Mouse (Mus musculus): ENCODE measurements at regions not wholly inside any gene's neighbourhood (a gene's known extent, or its start where the extent isn't known, plus 50 kb on each side); places are given as distances from the start of the nearest gene placed in this dataset.

- no peak for DNase-seq
These were observed 82.4 kb upstream of the Unc93a2 start for GRCm38 (mm10) chr17:7467638-7468037.

DNA sequence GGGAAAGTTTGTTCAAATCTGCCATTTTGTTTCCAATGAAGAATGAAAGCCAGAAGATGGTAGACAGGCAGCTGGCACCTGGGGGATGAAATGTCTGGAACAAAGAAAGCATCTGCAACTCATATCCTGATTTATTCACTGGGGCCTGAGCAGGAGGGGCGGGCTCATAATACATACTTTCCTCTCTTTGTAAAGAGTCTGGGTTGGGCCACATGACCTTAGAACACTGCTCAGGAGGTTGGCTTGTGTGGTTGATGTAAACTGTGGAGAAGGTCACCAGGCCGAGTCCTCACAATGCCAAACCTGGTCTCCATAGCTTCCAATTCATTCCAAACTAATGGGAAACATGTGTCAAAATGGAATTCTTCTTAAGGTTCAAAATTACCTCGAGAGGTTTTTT, 79.6 kb upstream of the Unc93a2 start:
- no peak for DNase-seq

- DNase-seq: no peak
These were observed 75.9 kb upstream of the Unc93a2 start for GRCm38 (mm10) chr17:7461164-7461563.

DNA sequence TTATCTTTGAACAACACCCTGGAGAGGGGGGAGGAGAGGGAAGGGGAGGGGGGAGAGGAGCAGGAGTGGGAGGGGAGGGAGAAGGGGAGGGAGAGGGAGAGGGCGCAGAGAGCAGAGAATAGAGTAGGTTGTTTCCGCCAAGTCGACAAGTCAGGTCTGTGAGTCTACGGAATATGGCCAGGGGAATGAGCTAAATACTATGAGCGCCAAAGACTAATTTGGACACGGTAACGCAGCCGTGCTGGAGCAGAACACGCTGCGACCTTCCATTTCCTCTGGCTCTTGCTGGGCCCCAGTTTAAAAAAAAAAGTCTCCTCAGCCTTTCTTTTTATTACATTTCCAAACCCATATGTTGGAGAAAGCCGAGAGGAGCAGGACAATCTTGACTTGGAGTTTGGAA, 71.7 kb upstream of the Unc93a2 start:
- DNase-seq: no peak

DNA sequence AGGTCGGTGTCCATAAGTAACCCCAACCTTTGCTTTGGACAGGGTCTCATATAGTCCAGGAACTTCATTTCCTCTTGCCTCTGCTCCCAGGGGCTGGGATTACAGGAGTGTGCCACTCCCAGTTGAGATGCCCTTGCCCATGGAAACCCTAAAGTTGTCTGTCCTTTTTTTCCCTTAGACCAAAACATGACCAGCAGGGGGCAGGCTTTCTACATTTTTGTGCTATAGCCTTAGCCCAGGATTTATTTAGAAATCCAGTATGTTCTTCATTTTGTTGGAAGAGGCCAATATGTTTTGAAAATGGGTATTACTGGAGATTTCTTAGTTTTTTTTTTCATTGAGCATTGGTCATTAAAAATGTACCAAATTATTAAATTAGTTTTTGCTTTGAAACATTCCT, 58.6 kb upstream of the Unc93a2 start:
- peak; percentile 76 for DNase-seq

GRCm38 (mm10) chr17:7435075-7435474, 49.8 kb upstream of the Unc93a2 start:
- no peak for DNase-seq

Data from adrenal gland, postnatal 14 days (tissue).